Comparison of ENCODE assay signal across 25 mouse cellular contexts in the genomic region with DNA sequence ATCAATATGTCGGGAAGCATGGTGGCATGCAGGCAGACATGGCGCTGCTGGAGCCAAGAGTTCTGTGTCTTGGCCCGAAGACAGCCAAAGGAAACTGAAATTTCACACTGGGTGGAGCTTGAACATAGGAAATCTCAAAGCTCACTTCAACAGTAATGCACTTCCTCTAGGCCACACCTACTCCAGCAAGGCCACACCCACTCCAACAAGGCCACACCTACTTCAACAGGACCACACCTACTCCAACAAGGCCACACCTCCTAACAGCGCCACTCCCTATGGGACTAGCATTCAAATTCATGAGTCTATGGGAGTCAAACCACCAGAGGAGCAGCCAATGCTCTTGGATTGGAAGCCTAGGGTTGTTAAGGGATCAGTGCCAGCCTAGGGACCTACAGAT. TPM values are rescaled to one million over a fixed set of nuclear protein-coding genes. Genes with fewer than 3 reads are reported as not detected.
A peak's percentile ranks its signal among the peaks of the same experiment; 100 is the strongest.
DNase-seq lines count a peak whose midpoint lies in the region; ATAC-seq lines count a peak whose summit lies in the region.
"Had no signal": no experiment of that assay in that cellular context is flagged by ENCODE, and none has a peak within 500 bp of the region (broad histone marks: within the 10 kb centered on the region; RNA-seq: fewer than 3 reads in every experiment).

No protein-coding gene starts in this region.

- no peaks in the 10 kb centered on the region for H3K9me3 ChIP-seq in liver, embryonic 11.5 days (ENCODE audit: control insufficient read depth, low read length)
- H3K9me3 ChIP-seq: forebrain, embryonic 15.5 days; heart, embryonic 10.5 days; hindbrain, embryonic 15.5 days; intestine, embryonic 15.5 days; limb, embryonic 15.5 days; lung, embryonic 15.5 days; midbrain, embryonic 10.5 days had no signal

- no peaks in the 10 kb centered on the region for H3K27me3 ChIP-seq in liver, embryonic 11.5 days (replicated peaks; ENCODE audit: control insufficient read depth, insufficient read depth, low read length)
- H3K27me3 ChIP-seq: forebrain, embryonic 15.5 days; hindbrain, embryonic 15.5 days; intestine, embryonic 15.5 days; limb, embryonic 15.5 days; lung, embryonic 15.5 days; Patski had no signal

- no peak for ATAC-seq in liver, embryonic 11.5 days (replicated peaks; ENCODE audit: low FRiP score)
- peak; percentile 47; the same call in 1 of the 2 replicates for ATAC-seq in monocyte, adult 5-6 weeks (replicated peaks; ENCODE audit: insufficient number of reproducible peaks, low FRiP score, low TSS enrichment, poor library complexity, severe bottlenecking)
- ATAC-seq: activated CD4-positive, CD25-positive, alpha-beta regulatory T cell, adult 4 months; forebrain, embryonic 15.5 days; intestine, embryonic 15.5 days; Patski had no signal

- no peak overlapping the region for H3K27ac ChIP-seq in liver, embryonic 11.5 days (ENCODE audit: low read depth, low read length)
- H3K27ac ChIP-seq: forebrain, embryonic 15.5 days; heart, embryonic 10.5 days; hindbrain, embryonic 15.5 days; intestine, embryonic 15.5 days; left cerebral cortex, adult 2 months; limb, embryonic 15.5 days; lung, embryonic 15.5 days; midbrain, embryonic 10.5 days had no signal

- H3K4me2 ChIP-seq in liver, embryonic 11.5 days = no peak overlapping the region
- H3K4me2 ChIP-seq: forebrain, embryonic 15.5 days; hindbrain, embryonic 15.5 days; intestine, embryonic 15.5 days; limb, embryonic 15.5 days; lung, embryonic 15.5 days had no signal

- H3K36me3 ChIP-seq in liver, embryonic 11.5 days (ENCODE audit: control insufficient read depth, insufficient read depth, low read length) = no peaks in the 10 kb centered on the region; the same call in 1 of the 2 replicates
- H3K36me3 ChIP-seq: forebrain, embryonic 15.5 days; hindbrain, embryonic 15.5 days; intestine, embryonic 15.5 days; lung, embryonic 15.5 days had no signal

- DNase-seq in liver = peak; percentile 53
- no peak for DNase-seq in liver, embryonic 11.5 days (ENCODE audit: low spot score)
- peak; percentile 39 to 49 for DNase-seq in B cell, adult 2 months
- peak; percentile 93 for DNase-seq in R1 (ENCODE audit: low read depth, low spot score)
- no peak for DNase-seq in kidney, postnatal 25 days
- no peak for DNase-seq in adipocyte (ENCODE audit: low spot score)
- no peak for DNase-seq in adrenal gland, postnatal 14 days
- DNase-seq: adrenal gland, postnatal 10 days; cerebellum, adult 8-10 months; kidney, adult 9 months; kidney, postnatal 4 days; left cerebral cortex, postnatal 4 days; spleen, adult 18-20 months; thymus, postnatal 14 days had no signal

- no peak overlapping the region for H3K4me3 ChIP-seq in liver, embryonic 11.5 days (ENCODE audit: low read depth, low read length)
- H3K4me3 ChIP-seq: forebrain, embryonic 15.5 days; heart, embryonic 10.5 days; hindbrain, embryonic 15.5 days; intestine, embryonic 15.5 days; left cerebral cortex, adult 2 months; limb, embryonic 15.5 days; lung, embryonic 15.5 days; midbrain, embryonic 10.5 days had no signal

- H3K9ac ChIP-seq in liver, embryonic 11.5 days (ENCODE audit: low read depth, low read length) = no peak overlapping the region
- H3K9ac ChIP-seq: forebrain, embryonic 15.5 days; hindbrain, embryonic 15.5 days; intestine, embryonic 15.5 days; limb, embryonic 15.5 days; lung, embryonic 15.5 days had no signal

- H3K4me1 ChIP-seq in liver, embryonic 11.5 days (replicated peaks; ENCODE audit: control insufficient read depth, insufficient read depth, low read length) = peaks cover 13% of the 10 kb centered on the region

- 83% methylated on average over 4 of the region's 4 CpGs for WGBS in liver, embryonic 11.5 days

RNA-seq across cellular contexts. Expression of a gene that starts 33.8 kb away (rescaled TPM):
- polyA plus RNA-seq in liver, embryonic 11.5 days (2014; fragmentation: Nextera tagmentation; extraction: Ambion mirVana) = 138 and 151 TPM in 2 replicates
- 353 to 389 TPM (median 359 TPM) in 3 replicates for total RNA-seq in monocyte, adult 5-6 weeks (2017)
- total RNA-seq in adrenal gland, postnatal 14 days (2021) = 102 and 107 TPM in 2 replicates

Comparison
In these comparisons a context has a peak if more than half of its experiments do, and no peak if none do; other contexts are left out.
1. DNase-seq: peak in liver (single experiment), B cell, adult 2 months (2 of 2) and R1 (single experiment); none in liver, embryonic 11.5 days (single experiment), kidney, postnatal 25 days (0 of 2), adipocyte (single experiment) and adrenal gland, postnatal 14 days (single experiment).